Mouse (Mus musculus) intestine, embryonic 14.5 days (tissue): ENCODE measurements at regions not wholly inside any gene's neighbourhood (a gene's known extent, or its start where the extent isn't known, plus 50 kb on each side); places are given as distances from the start of the nearest gene placed in this dataset.

Source experiments
- ATAC-seq: fragments of 200-750 bp; cut with Nextera tagmentation; replicated peaks from 2 replicates; pipeline ENCODE4 v1.8.0; 2017; ENCODE audit warnings: low read depth, moderate number of reproducible peaks, moderate TSS enrichment, moderate library complexity; ENCODE audit not compliant: low FRiP score, low TSS enrichment
- DNase-seq: peaks from one replicate; pipeline ENCODE4 v3.0.0-alpha.2; 2018; ENCODE audit warnings: low spot score
- H3K27ac ChIP-seq: fragments of 300-500 bp; sonication (generic); 2 replicates; pipeline ENCODE4 v1.5.1; 2014; ENCODE audit warnings: low read depth, mild to moderate bottlenecking, control low read depth
- H3K27me3 ChIP-seq: fragments of 300-500 bp; sonication (generic); replicated peaks from 2 replicates; pipeline ENCODE4 v1.6.1; 2014; ENCODE audit warnings: low read length, control low read depth; ENCODE audit not compliant: control insufficient read depth, insufficient read depth
- H3K36me3 ChIP-seq: fragments of 300-500 bp; sonication (generic); 2 replicates; pipeline ENCODE4 v1.6.1; 2014; ENCODE audit warnings: low read length, control low read depth; ENCODE audit not compliant: control insufficient read depth, insufficient read depth
- H3K4me1 ChIP-seq: fragments of 300-500 bp; sonication (generic); replicated peaks from 2 replicates; pipeline ENCODE4 v1.6.1; 2014; ENCODE audit warnings: low read length, control low read depth, mixed read lengths; ENCODE audit not compliant: control insufficient read depth, insufficient read depth
- H3K4me2 ChIP-seq: fragments of 300-500 bp; sonication (generic); 2 replicates; pipeline ENCODE4 v1.6.1; 2014; ENCODE audit warnings: low read length
- H3K4me3 ChIP-seq: fragments of 300-500 bp; sonication (generic); 2 replicates; pipeline ENCODE4 v1.5.1; 2014; ENCODE audit warnings: low read depth, low read length, control low read depth, mixed read lengths
- H3K9ac ChIP-seq: fragments of 300-500 bp; sonication (generic); 2 replicates; pipeline ENCODE4 v1.6.1; 2014; ENCODE audit warnings: mild to moderate bottlenecking, low read length
- H3K9me3 ChIP-seq: fragments of 300-500 bp; sonication (generic); 2 replicates; pipeline ENCODE4 v1.6.1; 2016; ENCODE audit warnings: low read length, control low read depth; ENCODE audit not compliant: control insufficient read depth
- WGBS: fragments of 180-500 bp; shearing (Covaris S2); extraction: QIAGEN DNeasy Blood & Tissue Kit; methylation state at CpG from one replicate; pipeline ENCODE4 v1.1.7; 2014; 5-methylcytosine and 5-hydroxymethylcytosine counted together

- WGBS: 96% methylated on average over 1 of the region's 1 CpGs
These were observed 123.1 kb upstream of the Cd180 start for GRCm38 (mm10) chr13:102570286-102570685.

DNA sequence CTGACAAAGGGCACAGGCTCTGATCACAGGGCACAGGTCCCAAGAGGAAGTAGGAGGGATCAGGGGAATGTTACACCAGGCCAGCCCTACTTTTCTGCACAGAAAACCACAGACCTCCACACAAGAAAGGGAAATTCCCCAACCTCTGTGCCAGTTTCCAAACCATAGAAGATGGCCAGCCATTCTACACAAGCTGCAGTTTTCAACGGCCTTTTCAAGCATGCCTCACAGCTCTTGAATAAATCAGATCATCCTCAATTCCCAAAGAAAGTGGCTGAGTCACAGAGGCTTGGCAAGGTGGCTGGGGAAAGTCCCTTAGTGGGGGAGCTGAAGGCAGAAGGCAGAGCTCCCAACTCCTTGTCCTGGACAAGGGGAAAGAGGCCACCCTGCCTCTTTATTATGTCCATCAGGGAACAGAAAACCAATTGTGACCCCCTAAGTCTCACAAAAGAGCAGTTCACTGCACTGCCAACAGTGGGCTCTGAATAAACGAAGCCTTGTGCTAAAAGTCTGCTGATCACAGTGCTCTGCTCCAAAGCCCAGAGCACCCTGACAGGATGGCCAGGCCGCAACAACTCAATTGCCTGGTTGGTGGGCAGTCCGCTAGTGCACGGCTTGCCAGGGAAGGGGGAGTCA, 120.0 kb upstream of the Cd180 start:
- Histone ChIP-seq H3K4me2 (no peak overlapping the region), H3K9me3 (no peaks in the 10 kb centered on the region), H3K36me3 (no peaks in the 10 kb centered on the region), H3K27ac (no peak overlapping the region), H3K9ac (no peak overlapping the region), H3K4me1 (no peaks in the 10 kb centered on the region), H3K4me3 (no peak overlapping the region), H3K27me3 (no peaks in the 10 kb centered on the region)
- ATAC-seq (no peak), DNase-seq (no peak)
- 68% methylated on average over 5 of the region's 5 CpGs for WGBS

More at GRCm38 (mm10) chr13:102570286-102570685, 123.1 kb upstream of the Cd180 start:
- DNase-seq (no peak), ATAC-seq (no peak)
- no peaks in the 10 kb centered on the region for H3K36me3 ChIP-seq
- H3K27ac ChIP-seq: no peak overlapping the region
- no peak overlapping the region for H3K9ac ChIP-seq
- no peaks in the 10 kb centered on the region for H3K9me3 ChIP-seq
- H3K27me3 ChIP-seq: no peaks in the 10 kb centered on the region
- no peak overlapping the region for H3K4me2 ChIP-seq
- H3K4me3 ChIP-seq: no peak overlapping the region
- H3K4me1 ChIP-seq: no peaks in the 10 kb centered on the region

GRCm38 (mm10) chr13:102576871-102577662, 116.3 kb upstream of the Cd180 start:
- Histone ChIP-seq H3K4me1 (no peaks in the 10 kb centered on the region), H3K4me2 (no peak overlapping the region), H3K27ac (no peak overlapping the region), H3K9ac (no peak overlapping the region), H3K4me3 (no peak overlapping the region), H3K9me3 (no peaks in the 10 kb centered on the region), H3K36me3 (no peaks in the 10 kb centered on the region), H3K27me3 (no peaks in the 10 kb centered on the region)
- WGBS: 71% methylated on average over 7 of the region's 7 CpGs
- ATAC-seq (no peak), DNase-seq (no peak)

- Histone ChIP-seq H3K4me2 (no peak overlapping the region), H3K27me3 (no peaks in the 10 kb centered on the region), H3K4me3 (no peak overlapping the region), H3K9me3 (no peaks in the 10 kb centered on the region), H3K4me1 (peaks cover 1% of the 10 kb centered on the region; the same call in 1 of the 2 replicates), H3K9ac (no peak overlapping the region), H3K27ac (no peak overlapping the region), H3K36me3 (no peaks in the 10 kb centered on the region)
- DNase-seq: no peak
- ATAC-seq: no peak
- WGBS: 91% methylated on average over 2 of the region's 2 CpGs
These were observed 114.5 kb upstream of the Cd180 start for GRCm38 (mm10) chr13:102578811-102579210.

DNA sequence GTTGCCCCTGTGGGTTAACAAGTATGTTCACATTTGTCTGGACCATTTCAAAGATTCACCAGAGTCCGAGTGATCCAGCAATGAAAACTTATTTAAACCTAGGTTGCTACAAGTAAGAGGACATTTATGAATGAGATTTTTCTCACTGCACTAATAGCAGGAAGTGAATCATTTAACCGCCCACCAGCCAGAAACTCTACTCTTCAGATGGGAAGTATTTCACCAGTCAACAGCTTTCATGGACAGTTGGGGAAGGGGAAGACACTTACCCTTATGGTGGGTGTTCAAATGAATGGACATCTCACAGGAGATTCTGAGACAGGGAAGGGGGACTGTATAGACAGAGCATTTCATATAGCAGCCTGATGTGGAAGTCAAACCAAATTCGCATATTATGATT, 113.7 kb upstream of the Cd180 start:
- Histone ChIP-seq H3K27ac (no peak overlapping the region), H3K4me3 (no peak overlapping the region), H3K36me3 (no peaks in the 10 kb centered on the region), H3K9ac (no peak overlapping the region), H3K9me3 (no peaks in the 10 kb centered on the region), H3K27me3 (no peaks in the 10 kb centered on the region), H3K4me1 (peaks cover 8% of the 10 kb centered on the region; the same call in 1 of the 2 replicates), H3K4me2 (no peak overlapping the region)
- ATAC-seq (no peak), DNase-seq (no peak)
- 81% methylated on average over 3 of the region's 3 CpGs for WGBS

- H3K27ac ChIP-seq: no peak overlapping the region
- DNase-seq (no peak), ATAC-seq (no peak)
- no peaks in the 10 kb centered on the region for H3K36me3 ChIP-seq
- WGBS: 50% methylated on average over 12 of the region's 12 CpGs
- no peaks in the 10 kb centered on the region for H3K27me3 ChIP-seq
- H3K9ac ChIP-seq: no peak overlapping the region
- peaks cover 16% of the 10 kb centered on the region; the same call in 1 of the 2 replicates for H3K4me1 ChIP-seq
- no peak overlapping the region for H3K4me2 ChIP-seq
- no peak overlapping the region for H3K4me3 ChIP-seq
- no peaks in the 10 kb centered on the region for H3K9me3 ChIP-seq
These were observed 109.2 kb upstream of the Cd180 start for GRCm38 (mm10) chr13:102583984-102584645.

DNA sequence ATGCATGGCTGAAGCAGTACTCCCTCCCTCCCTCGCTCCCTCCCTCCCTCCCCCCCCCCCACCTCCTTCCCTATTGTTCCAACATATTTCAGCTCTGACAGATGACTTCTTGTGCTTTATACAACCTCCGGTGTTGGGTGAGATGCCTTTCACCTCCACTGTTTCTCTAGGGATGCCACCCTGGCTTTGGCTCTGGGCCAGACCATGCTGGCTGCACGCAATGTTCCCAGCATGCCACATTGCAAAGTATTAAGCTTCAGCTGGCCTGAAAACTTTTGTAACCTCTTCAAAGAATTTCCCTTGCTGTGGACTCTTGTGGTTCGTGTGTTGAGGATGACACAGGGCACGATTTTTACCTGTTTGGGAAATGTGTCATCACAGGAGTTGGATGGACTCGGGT, 107.1 kb upstream of the Cd180 start:
- Histone ChIP-seq H3K9ac (no peak overlapping the region), H3K4me2 (no peak overlapping the region), H3K4me3 (no peak overlapping the region), H3K4me1 (peaks cover 36% of the 10 kb centered on the region; the same call in 1 of the 2 replicates), H3K9me3 (no peaks in the 10 kb centered on the region), H3K27me3 (no peaks in the 10 kb centered on the region), H3K36me3 (no peaks in the 10 kb centered on the region), H3K27ac (no peak overlapping the region)
- ATAC-seq (no peak), DNase-seq (no peak)
- 68% methylated on average over 5 of the region's 6 CpGs for WGBS

GRCm38 (mm10) chr13:102589680-102590435, 103.5 kb upstream of the Cd180 start:
- H3K9me3 ChIP-seq: no peaks in the 10 kb centered on the region
- no peak overlapping the region for H3K4me3 ChIP-seq
- peak; percentile 80 for DNase-seq
- no peaks in the 10 kb centered on the region for H3K27me3 ChIP-seq
- peak; percentile 91 for ATAC-seq
- H3K36me3 ChIP-seq: no peaks in the 10 kb centered on the region
- peaks cover 40% of the 10 kb centered on the region; the same call in 1 of the 2 replicates for H3K4me1 ChIP-seq
- peak overlapping the region; percentile 43 for H3K4me2 ChIP-seq
- WGBS: 25% methylated on average over 18 of the region's 18 CpGs
- H3K9ac ChIP-seq: no peak overlapping the region
- H3K27ac ChIP-seq: peak overlapping the region; percentile 75
